Mouse (Mus musculus) telencephalon, adult 2 months (tissue): ENCODE data around the gene Ifnz.
"Not testable (repeated sequence)": the region's sequence is repeated elsewhere in the genome, so short reads cannot be mapped to it uniquely, and the experiment has no call there.

Experiments
- DNase-seq: peaks from one replicate; pipeline ENCODE4 v3.0.0-alpha.2; 2011; ENCODE audit warnings: low read depth, low spot score

The Ifnz gene

GRCm38 (mm10) chr4:88785409-88785808 lies 3.5 kb downstream of the Ifnz start, which contains the start of gene Gm13276:
TSS of gene Gm13276 (plus strand) at chr4:88785709.
- not testable (repeated sequence) for DNase-seq

- DNase-seq: not testable (repeated sequence)
Measured at GRCm38 (mm10) chr4:88788402-88788801, 6.5 kb downstream of the Ifnz start, which contains the start of gene Gm13277. TSS of gene Gm13277 (plus strand) at chr4:88788632.

- DNase-seq: not testable (repeated sequence)
Measured at GRCm38 (mm10) chr4:88791250-88791649, 9.3 kb downstream of the Ifnz start, which contains the start of gene Gm13278. TSS of gene Gm13278 (plus strand) at chr4:88791550.

- DNase-seq: not testable (repeated sequence)
Measured at GRCm38 (mm10) chr4:88793936-88794675, 12.2 kb downstream of the Ifnz start, which contains the start of gene Gm13275. TSS of gene Gm13275 (plus strand) at chr4:88794487.

- not testable (repeated sequence) for DNase-seq
Measured at GRCm38 (mm10) chr4:88797097-88797496, 15.2 kb downstream of the Ifnz start, which contains the start of gene Gm13279. TSS of gene Gm13279 (plus strand) at chr4:88797397.

- DNase-seq: not testable (repeated sequence)
Measured at GRCm38 (mm10) chr4:88799365-88799764, 17.4 kb downstream of the Ifnz start, which contains the start of gene Gm13285. TSS of gene Gm13285 (plus strand) at chr4:88799665.

GRCm38 (mm10) chr4:88802954-88803353 lies 21.0 kb downstream of the Ifnz start, which contains the start of gene Gm13287:
TSS of gene Gm13287 (plus strand) at chr4:88803254.
- not testable (repeated sequence) for DNase-seq

GRCm38 (mm10) chr4:88805231-88805630 lies 23.3 kb downstream of the Ifnz start, which contains the start of gene Gm13288:
TSS of gene Gm13288 (plus strand) at chr4:88805531.
- not testable (repeated sequence) for DNase-seq

GRCm38 (mm10) chr4:88805761-88806160 lies 23.8 kb downstream of the Ifnz start:
- not testable (repeated sequence) for DNase-seq

- DNase-seq: no peak
Measured at GRCm38 (mm10) chr4:88815928-88816327, 34.0 kb downstream of the Ifnz start, which contains the start of gene Ifna7. TSS of gene Ifna7 (plus strand) at chr4:88816228.

GRCm38 (mm10) chr4:88819659-88820058 lies 37.7 kb downstream of the Ifnz start, which contains the start of gene Ifna11:
TSS of gene Ifna11 (plus strand) at chr4:88819959.
- no peak for DNase-seq

GRCm38 (mm10) chr4:88822995-88823394 lies 41.1 kb downstream of the Ifnz start:
- no peak for DNase-seq

- not testable (repeated sequence) for DNase-seq
Measured at GRCm38 (mm10) chr4:88827116-88827515, 45.2 kb downstream of the Ifnz start, which contains the start of gene Ifna6. TSS of gene Ifna6 (plus strand) at chr4:88827416.

GRCm38 (mm10) chr4:88830523-88830922 lies 48.6 kb downstream of the Ifnz start:
- no peak for DNase-seq
